Mouse (Mus musculus) ES-E14 (cell line): ENCODE measurements around the gene Dhrs7b. TPM values are rescaled to one million over a fixed set of nuclear protein-coding genes. Genes with fewer than 3 reads are reported as not detected.

Experiments
- DNase-seq: peaks from one replicate; pipeline ENCODE4 v3.0.0-alpha.2; 2013; ENCODE audit warnings: low read depth, low spot score
- H3K27ac ChIP-seq: 2 replicates; pipeline ENCODE4 v1.5.1; 2012; ENCODE audit warnings: low read depth, mild to moderate bottlenecking, low read length, moderate library complexity, mixed read lengths; ENCODE audit not compliant: poor library complexity, insufficient read depth, severe bottlenecking
- H3K36me3 ChIP-seq: 2 replicates; pipeline ENCODE4 v1.6.1; 2012; ENCODE audit warnings: mild to moderate bottlenecking, low read length, moderate library complexity, mixed read lengths; ENCODE audit not compliant: control insufficient read depth, poor library complexity, insufficient read depth, severe bottlenecking
- H3K4me1 ChIP-seq, 2 experiments: fragments of 150-350 bp in 1 of 2; sonication (generic) in 1 of 2; 2 replicates each; pipeline ENCODE4 v1.6.1; 2012; ENCODE audit warnings: low read length in 2 of 2, mild to moderate bottlenecking in 1 of 2, mixed read lengths in 1 of 2; ENCODE audit not compliant: control insufficient read depth in 2 of 2, insufficient read depth in 2 of 2, poor library complexity in 1 of 2
- H3K4me3 ChIP-seq, 2 experiments: fragments of 150-350 bp in 1 of 2; sonication (generic) in 1 of 2; 2 replicates each; pipeline ENCODE4 v1.5.1; 2012; ENCODE audit warnings: low read length in 2 of 2, low read depth in 1 of 2, mild to moderate bottlenecking in 1 of 2, mixed read lengths in 1 of 2; ENCODE audit not compliant: insufficient read depth in 1 of 2, poor library complexity in 1 of 2, severe bottlenecking in 1 of 2
- H3K9ac ChIP-seq: 2 replicates; pipeline ENCODE4 v1.6.1; 2012; ENCODE audit warnings: low read depth, mild to moderate bottlenecking, low read length, mixed read lengths; ENCODE audit not compliant: poor library complexity, insufficient read depth, severe bottlenecking
- H3K9me3 ChIP-seq: fragments of 150-350 bp; sonication (generic); 2 replicates; pipeline ENCODE4 v1.6.1; 2012; ENCODE audit warnings: low read depth, mild to moderate bottlenecking, low read length; ENCODE audit not compliant: control insufficient read depth, insufficient read depth
- CHD2 ChIP-seq: IDR thresholded peaks from 2 replicates; pipeline ENCODE4 v1.6.1; 2014; ENCODE audit warnings: mild to moderate bottlenecking, low read depth, low read length, inconsistent platforms
- HCFC1 ChIP-seq: IDR thresholded peaks from 2 replicates; pipeline ENCODE4 v1.6.1; 2012; ENCODE audit warnings: low read length, inconsistent platforms, borderline replicate concordance; ENCODE audit not compliant: insufficient read depth
- MAFK ChIP-seq: IDR thresholded peaks from 2 replicates; pipeline ENCODE4 v1.6.1; 2014; ENCODE audit warnings: mild to moderate bottlenecking, low read depth, low read length, inconsistent platforms; ENCODE audit not compliant: insufficient read depth
- ZC3H11A ChIP-seq: IDR thresholded peaks from 2 replicates; pipeline ENCODE4 v1.6.1; 2012; ENCODE audit warnings: low read depth, mild to moderate bottlenecking, inconsistent platforms, low read length, borderline replicate concordance
- ZNF384 ChIP-seq: IDR thresholded peaks from 2 replicates; pipeline ENCODE4 v1.6.1; 2012; ENCODE audit warnings: low read depth, low read length, inconsistent platforms
- in situ Hi-C, 2 experiments: fragments of 600-800 bp; cut with MboI; formaldehyde crosslinking; loops; one replicate each; pipeline ENCODE4 v1.15.1; 2025; ENCODE audit warnings: low sequenced_read_pairs in 2 of 2, inconsistent platforms in 1 of 2; ENCODE audit not compliant: unreplicated experiment in 2 of 2
- total RNA-seq: library from RNA; depleted of rRNA; stranded (reverse); fragments of 300-350 nt; gene quantifications from 2 replicates; pipeline ENCODE4 v1.2.3, GENCODE M21; 2012

Gene Dhrs7b
- total RNA-seq, 1 experiment = 102 TPM

DNA sequence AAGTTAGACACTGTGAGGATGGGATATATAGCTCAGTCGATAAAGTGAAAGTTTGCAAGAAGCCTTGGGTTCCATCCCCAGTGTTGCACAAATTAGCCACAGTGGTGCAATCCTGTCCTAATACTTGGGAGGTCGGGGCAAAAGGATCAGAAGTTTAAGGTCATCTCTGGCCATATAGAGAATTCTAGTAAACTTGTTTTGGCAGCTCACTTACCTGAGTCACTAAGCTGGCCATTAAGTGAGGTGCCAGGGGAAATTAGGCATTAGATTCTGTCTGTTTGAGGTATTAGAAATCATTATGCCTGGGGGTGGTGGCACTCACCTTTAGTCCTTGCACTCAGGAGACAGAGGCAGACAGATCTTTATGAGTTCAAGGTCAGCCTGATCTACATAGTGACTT, 6.7 kb upstream of the Dhrs7b start:
- TF ChIP-seq ZNF384 (no peak), MAFK (no peak), ZC3H11A (no peak), HCFC1 (no peak), CHD2 (no peak)
- in situ Hi-C loops = no loop called here
- H3K4me3 ChIP-seq = no peak overlapping the region
- H3K9ac ChIP-seq = no peak overlapping the region
- no peaks in the 10 kb centered on the region for H3K36me3 ChIP-seq
- no peak for DNase-seq
- H3K9me3 ChIP-seq = no peaks in the 10 kb centered on the region
- H3K4me1 ChIP-seq = no peaks in the 10 kb centered on the region
- H3K27ac ChIP-seq = no peak overlapping the region

DNA sequence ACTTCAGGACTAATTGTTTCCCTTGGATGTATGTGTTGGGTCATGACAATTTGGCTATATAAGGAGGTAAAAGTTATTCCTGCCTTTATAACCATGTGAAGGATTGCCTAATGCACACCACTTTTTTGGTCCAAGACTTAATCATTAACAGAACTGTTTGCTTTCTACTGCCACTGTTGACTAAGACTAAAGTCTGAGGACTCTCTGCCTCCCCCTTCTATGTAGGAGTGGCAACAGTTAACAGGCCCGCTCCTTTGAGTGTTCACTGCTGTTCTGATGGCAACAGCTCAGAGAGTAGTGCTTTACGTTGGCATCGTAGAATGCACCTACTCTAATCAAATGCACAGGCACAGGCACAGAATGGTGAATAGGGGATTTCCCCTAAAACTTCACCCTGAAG, 5.2 kb upstream of the Dhrs7b start:
- H3K36me3 ChIP-seq = no peaks in the 10 kb centered on the region
- no peak overlapping the region for H3K4me3 ChIP-seq
- DNase-seq = no peak
- no peaks in the 10 kb centered on the region for H3K9me3 ChIP-seq
- no peaks in the 10 kb centered on the region for H3K4me1 ChIP-seq
- in situ Hi-C loops = no loop called here
- H3K27ac ChIP-seq = no peak overlapping the region
- TF ChIP-seq HCFC1 (no peak), CHD2 (no peak), ZC3H11A (no peak), ZNF384 (no peak), MAFK (no peak)
- H3K9ac ChIP-seq = no peak overlapping the region

DNA sequence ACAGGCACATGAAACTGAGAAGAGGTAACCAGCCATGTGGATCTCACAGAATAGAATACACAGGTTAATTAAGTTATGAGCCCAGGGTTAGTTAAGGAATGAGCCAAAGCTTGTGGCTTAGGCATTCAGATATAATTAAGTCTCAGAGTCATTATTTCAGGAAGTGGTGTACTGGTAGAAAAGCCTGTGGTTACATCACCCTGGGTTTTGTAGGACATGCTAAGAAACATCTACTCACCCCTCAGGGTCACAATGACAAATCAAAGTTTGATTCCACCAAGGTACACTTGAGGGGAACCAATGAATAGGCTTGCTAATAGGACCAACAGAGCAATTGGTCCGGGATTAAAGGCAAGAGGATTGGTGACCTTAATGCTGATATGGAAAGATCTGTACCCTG, 3.7 kb upstream of the Dhrs7b start:
- no peak overlapping the region for H3K4me3 ChIP-seq
- DNase-seq = no peak
- H3K27ac ChIP-seq = no peak overlapping the region
- in situ Hi-C loops = no loop called here
- TF ChIP-seq ZC3H11A = no peak
- TF ChIP-seq CHD2 = no peak
- TF ChIP-seq MAFK = no peak
- TF ChIP-seq ZNF384 = no peak
- TF ChIP-seq HCFC1 = no peak
- H3K9me3 ChIP-seq = no peaks in the 10 kb centered on the region
- H3K36me3 ChIP-seq = no peaks in the 10 kb centered on the region
- peaks cover 0 to 2% of the 10 kb centered on the region in 2 experiments; a peak in 1 of 4 replicates for H3K4me1 ChIP-seq
- no peak overlapping the region for H3K9ac ChIP-seq

DNA sequence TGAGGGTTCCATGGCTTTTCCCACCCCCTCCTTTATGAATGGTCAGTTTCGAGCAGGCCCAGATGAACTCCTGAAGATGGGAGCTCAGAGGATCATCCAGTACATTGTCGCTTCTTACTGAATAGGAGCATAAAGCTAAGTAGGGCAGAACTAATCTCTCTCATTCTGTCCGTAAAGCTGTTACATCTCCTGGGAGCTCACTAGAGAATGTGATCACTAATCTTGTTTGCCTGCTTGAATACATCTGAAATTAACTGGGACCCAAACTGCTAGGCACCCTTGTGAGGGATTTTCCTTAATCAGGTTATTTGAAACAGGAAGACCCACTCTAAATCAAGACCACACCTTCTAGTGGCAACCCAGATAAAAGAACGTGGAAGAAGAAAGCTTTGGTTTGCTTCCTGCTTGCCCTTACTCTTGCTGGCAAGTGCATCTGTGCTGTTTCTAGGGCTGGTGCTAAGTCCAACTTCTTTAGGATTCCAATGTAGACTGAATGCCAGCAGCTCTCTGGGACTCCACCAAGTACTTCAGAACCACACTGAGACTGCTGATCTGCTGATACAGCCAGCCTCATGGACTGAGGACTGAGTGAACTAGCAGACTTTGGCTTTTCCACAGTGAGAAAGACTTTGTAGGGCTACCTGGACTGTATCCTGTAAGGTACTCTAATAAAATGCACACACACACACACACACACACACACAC, 3.0 kb upstream of the Dhrs7b start:
- Histone ChIP-seq H3K27ac (no peak overlapping the region), H3K4me1 (peaks cover 0 to 2% of the 10 kb centered on the region in 2 experiments; a peak in 1 of 4 replicates), H3K36me3 (no peaks in the 10 kb centered on the region; the same call in 1 of the 2 replicates), H3K9ac (no peak overlapping the region), H3K9me3 (no peaks in the 10 kb centered on the region), H3K4me3 (no peak overlapping the region)
- in situ Hi-C loops = no loop called here
- DNase-seq = no peak
- no peak for TF ChIP-seq HCFC1
- no peak for TF ChIP-seq CHD2
- TF ChIP-seq ZC3H11A = no peak
- TF ChIP-seq MAFK = no peak
- no peak for TF ChIP-seq ZNF384

DNA sequence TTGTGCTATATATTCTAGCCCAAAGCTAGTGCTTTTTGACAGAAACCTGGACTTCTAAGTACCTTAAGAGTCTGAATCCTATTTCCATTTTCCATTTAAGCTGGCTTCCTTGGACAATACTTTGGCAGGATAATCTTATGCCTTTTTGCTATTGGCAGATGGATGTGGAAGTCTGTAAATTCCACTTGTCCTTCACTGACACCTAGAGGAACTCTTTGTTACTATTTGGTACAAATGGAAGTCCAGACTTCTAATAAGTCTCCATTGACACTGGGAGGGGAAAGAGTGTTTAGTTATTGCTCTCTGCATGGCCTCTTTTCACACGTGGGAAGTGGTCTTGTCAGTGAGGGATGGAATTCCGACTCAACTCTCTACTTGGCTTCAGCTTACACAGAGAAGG, 1.5 kb upstream of the Dhrs7b start:
- Histone ChIP-seq H3K9me3 (no peaks in the 10 kb centered on the region), H3K36me3 (no peaks in the 10 kb centered on the region; the same call in 1 of the 2 replicates), H3K4me1 (peaks cover 0 to 2% of the 10 kb centered on the region in 2 experiments; a peak in 1 of 4 replicates), H3K9ac (no peak overlapping the region), H3K4me3 (no peak overlapping the region), H3K27ac (no peak overlapping the region)
- DNase-seq = no peak
- TF ChIP-seq ZC3H11A (no peak), HCFC1 (no peak)
- in situ Hi-C loops = no loop called here
